Mouse (Mus musculus) hindbrain, postnatal 0 days (tissue): ENCODE measurements around the gene Lfng. TPM values are rescaled to one million over a fixed set of nuclear protein-coding genes. Genes with fewer than 3 reads are reported as not detected.

Experiments used
- ATAC-seq: fragments of 200-750 bp; cut with Nextera tagmentation; 2 replicates; pipeline ENCODE4 v1.8.0; 2017; ENCODE audit warnings: mild to moderate bottlenecking, moderate TSS enrichment, moderate library complexity
- DNase-seq: peaks from one replicate; pipeline ENCODE4 v3.0.0-alpha.2; 2015; ENCODE audit warnings: low spot score
- H3K27ac ChIP-seq: fragments of 300-500 bp; sonication (generic); 2 replicates; pipeline ENCODE4 v1.5.1; 2014; ENCODE audit warnings: mild to moderate bottlenecking
- H3K27me3 ChIP-seq: fragments of 300-500 bp; sonication (generic); 2 replicates; pipeline ENCODE4 v1.6.1; 2014; ENCODE audit warnings: low read length, mixed read lengths; ENCODE audit not compliant: insufficient read depth
- H3K36me3 ChIP-seq: fragments of 300-500 bp; sonication (generic); 2 replicates; pipeline ENCODE4 v1.6.1; 2014; ENCODE audit warnings: low read length, mixed read lengths; ENCODE audit not compliant: insufficient read depth
- H3K4me1 ChIP-seq: fragments of 300-500 bp; sonication (generic); 2 replicates; pipeline ENCODE4 v1.6.1; 2014; ENCODE audit warnings: antibody characterized with exemption, low read length, mixed read lengths; ENCODE audit not compliant: insufficient read depth
- H3K4me2 ChIP-seq: fragments of 300-500 bp; sonication (generic); 2 replicates; pipeline ENCODE4 v1.6.1; 2014; ENCODE audit warnings: low read depth, mild to moderate bottlenecking, low read length, moderate library complexity, mixed read lengths
- H3K4me3 ChIP-seq: fragments of 300-500 bp; sonication (generic); 2 replicates; pipeline ENCODE4 v1.5.1; 2014; ENCODE audit warnings: low read length
- H3K9ac ChIP-seq: fragments of 300-500 bp; sonication (generic); replicated peaks from 2 replicates; pipeline ENCODE4 v1.6.1; 2014; ENCODE audit warnings: mild to moderate bottlenecking, low read length, moderate library complexity, mixed read lengths
- H3K9me3 ChIP-seq: fragments of 300-500 bp; sonication (generic); 2 replicates; pipeline ENCODE4 v1.6.1; 2016; ENCODE audit warnings: low read length, mixed read lengths
- CTCF ChIP-seq: IDR thresholded peaks from 2 replicates; pipeline ENCODE4 v1.5.1; 2016; ENCODE audit warnings: antibody characterized with exemption, control low read depth, low read depth
- WGBS: fragments of 180-500 bp; shearing (Covaris S2); extraction: QIAGEN DNeasy Blood & Tissue Kit; methylation state at CpG from one replicate; pipeline ENCODE4 v1.1.7; 2014; 5-methylcytosine and 5-hydroxymethylcytosine counted together
- polyA plus RNA-seq: library from polyadenylated mRNA; unstranded; fragments of >200 nt; fragmentation: Nextera tagmentation; extraction: Ambion mirVana; gene quantifications from 2 replicates; pipeline ENCODE4 v1.2.1, GENCODE M21; 2015
- total RNA-seq: library from RNA; depleted of rRNA; stranded (reverse); fragments of >200 nt; gene quantifications from 2 replicates; pipeline ENCODE4 v1.2.3, GENCODE M21; 2014

Lfng gene
- total and polyA plus RNA-seq, 2 experiments from 2014 or later = 29.7 to 81.4 TPM

- no peak overlapping the region for H3K9ac ChIP-seq
- no peaks in the 10 kb centered on the region for H3K27me3 ChIP-seq
- no peak overlapping the region for H3K4me3 ChIP-seq
- DNase-seq (no peak), ATAC-seq (no peak)
- H3K4me2 ChIP-seq = no peak overlapping the region
- TF ChIP-seq CTCF = no peak
- 75% methylated on average over 6 of the region's 6 CpGs for WGBS
- no peaks in the 10 kb centered on the region for H3K36me3 ChIP-seq
- no peak overlapping the region for H3K27ac ChIP-seq
- no peaks in the 10 kb centered on the region for H3K4me1 ChIP-seq
- no peaks in the 10 kb centered on the region for H3K9me3 ChIP-seq
Measured at GRCm38 (mm10) chr5:140572611-140573010, 34.5 kb upstream of the Lfng start.

GRCm38 (mm10) chr5:140575381-140575866 is 31.7 kb upstream of the Lfng start:
- Histone ChIP-seq H3K4me3 (no peak overlapping the region), H3K27ac (no peak overlapping the region), H3K9me3 (no peaks in the 10 kb centered on the region), H3K27me3 (no peaks in the 10 kb centered on the region), H3K9ac (no peak overlapping the region), H3K4me2 (no peak overlapping the region), H3K4me1 (0 out of 2 replicates have a peak, but pooled peaks cover 9% of the 10 kb centered on the region), H3K36me3 (no peaks in the 10 kb centered on the region)
- ATAC-seq (no peak), DNase-seq (no peak)
- 46% methylated on average over 5 of the region's 5 CpGs for WGBS
- no peak for TF ChIP-seq CTCF

GRCm38 (mm10) chr5:140579221-140579620 is 27.9 kb upstream of the Lfng start:
- Histone ChIP-seq H3K27me3 (no peaks in the 10 kb centered on the region), H3K36me3 (no peaks in the 10 kb centered on the region), H3K9me3 (no peaks in the 10 kb centered on the region), H3K9ac (no peak overlapping the region), H3K27ac (no peak overlapping the region), H3K4me2 (no peak overlapping the region), H3K4me3 (no peak overlapping the region), H3K4me1 (0 out of 2 replicates have a peak, but pooled peaks cover 9% of the 10 kb centered on the region)
- WGBS = 22% methylated on average over 9 of the region's 9 CpGs
- DNase-seq (no peak), ATAC-seq (no peak)
- no peak for TF ChIP-seq CTCF

GRCm38 (mm10) chr5:140579771-140580170 is 27.3 kb upstream of the Lfng start:
- 0 out of 2 replicates have a peak, but pooled peaks cover 9% of the 10 kb centered on the region for H3K4me1 ChIP-seq
- DNase-seq = peak; percentile 69
- WGBS = 21% methylated on average over 6 of the region's 6 CpGs
- no peaks in the 10 kb centered on the region for H3K27me3 ChIP-seq
- H3K4me3 ChIP-seq = no peak overlapping the region
- peak; percentile 59; the same call in 1 of the 2 replicates for ATAC-seq
- no peak overlapping the region for H3K4me2 ChIP-seq
- no peak overlapping the region for H3K27ac ChIP-seq
- H3K9me3 ChIP-seq = no peaks in the 10 kb centered on the region
- no peak overlapping the region for H3K9ac ChIP-seq
- TF ChIP-seq CTCF = no peak
- H3K36me3 ChIP-seq = no peaks in the 10 kb centered on the region

GRCm38 (mm10) chr5:140581569-140581968 is 25.6 kb upstream of the Lfng start:
- Histone ChIP-seq H3K4me1 (0 out of 2 replicates have a peak, but pooled peaks cover 9% of the 10 kb centered on the region), H3K36me3 (no peaks in the 10 kb centered on the region), H3K4me2 (no peak overlapping the region), H3K9me3 (no peaks in the 10 kb centered on the region), H3K27me3 (no peaks in the 10 kb centered on the region), H3K4me3 (no peak overlapping the region), H3K27ac (no peak overlapping the region), H3K9ac (no peak overlapping the region)
- WGBS = 20% methylated on average over 5 of the region's 5 CpGs
- DNase-seq (no peak), ATAC-seq (no peak)
- TF ChIP-seq CTCF = no peak

GRCm38 (mm10) chr5:140582995-140583731 is 24.0 kb upstream of the Lfng start:
- Histone ChIP-seq H3K36me3 (no peaks in the 10 kb centered on the region), H3K9me3 (no peaks in the 10 kb centered on the region), H3K4me2 (no peak overlapping the region), H3K4me3 (no peak overlapping the region), H3K4me1 (0 out of 2 replicates have a peak, but pooled peaks cover 9% of the 10 kb centered on the region), H3K27ac (no peak overlapping the region), H3K27me3 (no peaks in the 10 kb centered on the region), H3K9ac (no peak overlapping the region)
- WGBS = 19% methylated on average over 8 of the region's 8 CpGs
- peak; percentile 61 for DNase-seq
- no peak for TF ChIP-seq CTCF
- ATAC-seq = no peak
